Mouse (Mus musculus): Measurements from ENCODE around the gene Mgarp.

GRCm38 (mm10) chr3:51358660-51359557 lies 37.6 kb downstream of the Mgarp start:
- TF ChIP-seq CTCF (IDR thresholded peaks at IDR 0.05; ENCODE audit: borderline replicate concordance, extremely low read depth, insufficient read depth, insufficient read length) (no peak), POLR2A (IDR thresholded peaks at IDR 0.05; ENCODE audit: borderline replicate concordance, extremely low read depth, insufficient read depth, insufficient read length, poor library complexity, severe bottlenecking) (no peak)

Measured in brain, embryonic 14.5 days (tissue).